In the genomic region with DNA sequence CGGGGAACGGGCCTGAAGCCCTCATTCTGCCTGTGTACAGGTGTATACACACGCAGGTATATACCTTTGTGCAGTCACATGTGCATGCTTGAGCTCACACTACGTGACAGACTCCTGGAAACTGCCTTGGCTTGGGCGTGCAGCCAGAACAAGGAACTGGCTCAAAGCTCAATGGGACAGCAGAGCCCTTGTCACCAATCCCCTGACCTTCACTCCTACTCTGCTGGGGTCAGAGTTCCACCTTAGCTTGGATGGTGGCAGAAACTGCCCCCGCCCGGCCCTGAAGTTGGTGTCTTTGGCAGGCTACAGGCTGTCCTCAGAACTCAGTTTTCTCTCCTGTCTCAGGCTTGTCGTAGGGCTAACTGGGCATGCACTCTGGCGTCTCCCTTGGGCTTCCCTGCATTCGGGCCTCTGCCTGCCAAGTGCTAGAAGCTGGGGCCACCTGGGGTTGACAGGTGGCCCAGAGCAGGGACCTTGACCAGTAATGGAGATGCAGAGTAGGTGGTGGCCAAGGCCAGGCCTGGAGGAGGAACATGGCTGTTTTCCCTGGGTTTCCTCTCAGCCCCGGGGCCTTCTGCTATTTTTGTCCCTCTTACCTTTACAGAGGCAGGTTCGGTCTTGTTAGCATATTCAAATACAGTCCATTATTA, we compare ENCODE assay signal across 14 mouse cellular contexts. TPM values are rescaled to one million over a fixed set of nuclear protein-coding genes. Genes with fewer than 3 reads are reported as not detected.
DNase-seq lines count a peak whose midpoint lies in the region; ATAC-seq and TF ChIP-seq lines count a peak whose summit lies in the region.
"Had no signal": no experiment of that assay in that cellular context is flagged by ENCODE, and none has a peak within 500 bp of the region (broad histone marks: within the 10 kb centered on the region; RNA-seq: fewer than 3 reads in every experiment).

No protein-coding gene starts in this region.

- WGBS in olfactory bulb, adult 2 months: 69% methylated on average over 12 of the region's 12 CpGs

- no peak overlapping the region for H3K27ac ChIP-seq in olfactory bulb, adult 2 months (ENCODE audit: insufficient read depth, low read depth, low read length)
- H3K27ac ChIP-seq: embryonic facial prominence, embryonic 12.5 days had no signal

- H3K4me1 ChIP-seq in olfactory bulb, adult 2 months (ENCODE audit: control insufficient read depth, insufficient read depth, low read length): peaks cover 39% of the 10 kb centered on the region

- intact Hi-C loops in left cerebral cortex, postnatal 4 days (cut with DNase I): no loop called here

- TF ChIP-seq CTCF in olfactory bulb, adult 2 months (IDR thresholded peaks at IDR 0.05; ENCODE audit: insufficient read depth, low read depth, low read length): 0 out of 2 replicates have a peak, but pooled peaks have one; percentile 15

- TF ChIP-seq POLR2A in olfactory bulb, adult 2 months (IDR thresholded peaks at IDR 0.05; ENCODE audit: insufficient read depth, low read depth, low read length): no peak

- ATAC-seq in erythroblast, adult 5-6 weeks (replicated peaks; ENCODE audit: low FRiP score, poor library complexity, severe bottlenecking): 0 out of 2 replicates have a peak, but pooled peaks have one; percentile 6
- ATAC-seq: forebrain, postnatal 0 days had no signal

- H3K4me3 ChIP-seq in olfactory bulb, adult 2 months (ENCODE audit: insufficient read depth, low read depth, low read length): no peak overlapping the region
- H3K4me3 ChIP-seq: embryonic facial prominence, embryonic 12.5 days had no signal

- DNase-seq in adrenal gland, postnatal 14 days: peak; percentile 33
- no peak for DNase-seq in adrenal gland, postnatal 4 days (ENCODE audit: low spot score in 2 of 2)
- DNase-seq in left cerebral cortex, postnatal 4 days: peak; percentile 32
- no peak for DNase-seq in left cerebral cortex, adult 8-10 months (ENCODE audit: low spot score in 2 of 2)
- no peak for DNase-seq in thymus, postnatal 36 days
- no peak for DNase-seq in right cerebral cortex, postnatal 36 days (ENCODE audit: low spot score in 2 of 2)
- DNase-seq: forebrain, postnatal 0 days; heart, adult 11 months; heart, postnatal 36 days; lung, adult 18-20 months had no signal

RNA-seq across cellular contexts. Expression of gene Elfn1, which starts 38.1 kb away (rescaled TPM):
- 1.2 and 1.4 TPM in 2 replicates for total RNA-seq in adrenal gland, postnatal 14 days (2021)
- total RNA-seq in adrenal gland, postnatal 4 days (2021): 10 to 100 TPM; 14.1 to 16.8 TPM
- total RNA-seq in left cerebral cortex, postnatal 4 days (2021): 10 to 100 TPM; 33.5 to 37.2 TPM
- 10 to 100 TPM; 30.3 to 34.3 (median 30.7) TPM for total RNA-seq in left cerebral cortex, adult 8-10 months (2022)
- total RNA-seq in erythroblast, adult 5-6 weeks (2015; ENCODE audit: low replicate concordance): not detected in 2 replicates
- total RNA-seq in erythroblast, adult 5-6 weeks (2017; ENCODE audit: low replicate concordance): not detected in 2 replicates
- polyA plus RNA-seq in olfactory bulb, adult 2 months (2012; ENCODE audit: insufficient read depth, insufficient read length, low replicate concordance, missing spikeins): not detected in 2 replicates
- total RNA-seq: megakaryocyte, adult 5-6 weeks had no signal

Comparison
In these comparisons a context has a peak if more than half of its experiments do, and no peak if none do; other contexts are left out.
1. DNase-seq: peak in adrenal gland, postnatal 14 days (single experiment) and left cerebral cortex, postnatal 4 days (single experiment); none in adrenal gland, postnatal 4 days (0 of 2), left cerebral cortex, adult 8-10 months (0 of 2), thymus, postnatal 36 days (0 of 2) and right cerebral cortex, postnatal 36 days (0 of 2).